Mouse (Mus musculus): ENCODE results near the gene Tulp3. TPM values are rescaled to one million over a fixed set of nuclear protein-coding genes. Genes with fewer than 3 reads are reported as not detected.

Gene Tulp3
- polyA plus RNA-seq, 1 experiment from 2014 or later, result 79.6 TPM

- in situ Hi-C loops (cut with MboI; ENCODE audit: low pct_unique_long_range_greater_than_20kb), result loop anchor here (5.0 kb wide), 1 partner anchor 58 kb away; no protein-coding TSS in a partner anchor
- no peak for TF ChIP-seq CTCF (IDR thresholded peaks at IDR 0.05)
- no peaks in the 10 kb centered on the region for H3K27me3 ChIP-seq
- ATAC-seq (peak; percentile 93), DNase-seq (ENCODE audit: low read depth, low spot score) (no peak)
- CTCF ChIA-PET, result interaction anchor here (0.8 to 3.1 kb wide), 5 partner anchors 9 to 111 kb away, joined by 3 to 12 read pairs (median 4); no protein-coding TSS in a partner anchor
- POLR2A ChIA-PET, result interaction anchor here (0.6 to 1.3 kb wide), 3 partner anchors 23 to 82 kb away, joined by 3 read pairs; no protein-coding TSS in a partner anchor
Observed at GRCm38 (mm10) chr6:128300134-128301001, 55.3 kb downstream of the Tulp3 start, which contains the start of gene Tead4. Tead4 (minus strand) TSS chr6:128300823.

- POLR2A ChIA-PET, result interaction anchor here (0.6 to 0.9 kb wide), 3 partner anchors 10 to 98 kb away, joined by 3 read pairs; no protein-coding TSS in a partner anchor
- in situ Hi-C loops (cut with MboI; ENCODE audit: low pct_unique_long_range_greater_than_20kb), result loop anchor here (5.0 to 25.0 kb wide), 2 partner anchors 57 to 962 kb away; no protein-coding TSS in a partner anchor
- no peak for TF ChIP-seq CTCF (IDR thresholded peaks at IDR 0.05)
- no peaks in the 10 kb centered on the region for H3K27me3 ChIP-seq
- ATAC-seq (peak; percentile 7), DNase-seq (ENCODE audit: low read depth, low spot score) (no peak)
- CTCF ChIA-PET, result interaction anchor here (0.8 to 1.4 kb wide), 3 partner anchors 16 to 112 kb away, joined by 3 to 4 read pairs (median 3); no protein-coding TSS in a partner anchor
Observed at GRCm38 (mm10) chr6:128299292-128300133, 56.1 kb downstream of the Tulp3 start.

- H3K27me3 ChIP-seq, result no peaks in the 10 kb centered on the region
- ChIA-PET CTCF (interaction anchor here (1.2 to 1.7 kb wide), 5 partner anchors 9 to 58 kb away, joined by 3 to 6 read pairs (median 4); no protein-coding TSS in a partner anchor), POLR2A (no interaction called here)
- TF ChIP-seq CTCF (IDR thresholded peaks at IDR 0.05), result no peak
- ATAC-seq (no peak), DNase-seq (ENCODE audit: low read depth, low spot score) (no peak)
- in situ Hi-C loops (cut with MboI; ENCODE audit: low pct_unique_long_range_greater_than_20kb), result loop anchor here (25.0 kb wide), 1 partner anchor 961 kb away; no protein-coding TSS in a partner anchor
Observed at GRCm38 (mm10) chr6:128298246-128298645, 57.4 kb downstream of the Tulp3 start.

- ChIA-PET CTCF (interaction anchor here (0.7 to 1.7 kb wide), 4 partner anchors 10 to 63 kb away, joined by 3 to 5 read pairs (median 4); no protein-coding TSS in a partner anchor), POLR2A (interaction anchor here (0.5 kb wide), 1 partner anchor 27 kb away, joined by 3 read pairs; no protein-coding TSS in a partner anchor)
- in situ Hi-C loops (cut with MboI; ENCODE audit: low pct_unique_long_range_greater_than_20kb), result loop anchor here (25.0 kb wide), 1 partner anchor 960 kb away; no protein-coding TSS in a partner anchor
- ATAC-seq (no peak), DNase-seq (ENCODE audit: low read depth, low spot score) (no peak)
- no peaks in the 10 kb centered on the region for H3K27me3 ChIP-seq
- TF ChIP-seq CTCF (IDR thresholded peaks at IDR 0.05), result no peak
Observed at GRCm38 (mm10) chr6:128296750-128297393, 58.8 kb downstream of the Tulp3 start.

DNA sequence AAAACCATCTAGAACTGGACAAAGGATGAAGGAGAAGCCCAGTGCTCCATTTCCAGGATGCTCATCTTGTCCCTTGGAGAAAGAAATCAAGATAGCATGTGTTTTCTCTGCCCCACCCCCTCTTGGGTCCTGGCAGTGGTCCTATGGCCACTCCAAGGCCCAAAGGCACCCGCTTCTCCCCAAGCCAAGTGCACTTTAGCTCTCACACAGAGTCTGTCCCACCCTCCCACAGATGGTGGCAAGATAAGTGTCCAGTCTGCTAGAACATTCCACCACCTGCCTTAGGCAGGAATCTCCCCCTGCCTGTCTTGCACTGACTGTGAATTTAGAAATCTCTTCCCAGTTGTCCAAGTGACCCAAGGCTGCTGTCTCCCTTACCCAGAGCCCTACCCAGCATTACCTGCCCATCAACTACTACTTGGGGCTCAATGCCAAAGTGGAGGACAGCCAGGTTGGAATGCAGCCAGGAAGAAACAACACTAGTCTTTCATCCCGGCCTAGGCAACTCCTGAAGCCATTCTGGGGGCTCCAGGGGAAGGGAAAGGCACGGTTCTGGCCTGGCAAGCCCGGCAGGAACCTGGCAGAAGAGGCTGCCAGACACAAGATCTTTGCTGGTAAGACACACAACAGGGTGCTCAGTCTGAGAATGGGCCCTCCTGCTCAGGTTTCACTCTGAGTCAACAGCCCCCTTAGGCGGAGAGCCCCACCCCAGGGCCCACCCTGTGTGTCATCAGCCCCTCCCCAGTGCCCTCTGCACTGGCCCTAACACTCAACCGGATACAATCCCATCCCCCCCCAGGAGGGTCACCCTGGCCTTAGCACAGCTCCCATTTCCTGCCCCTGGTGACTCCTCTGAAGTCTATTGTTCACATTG, 59.5 kb downstream of the Tulp3 start:
- no peaks in the 10 kb centered on the region for H3K27me3 ChIP-seq
- ATAC-seq, result no peak
- ChIA-PET POLR2A (no interaction called here), CTCF (interaction anchor here (1.3 to 1.7 kb wide), 2 partner anchors 11 to 64 kb away, joined by 3 to 4 read pairs; no protein-coding TSS in a partner anchor)
- TF ChIP-seq CTCF (IDR thresholded peaks at IDR 0.05), result no peak
- no peak for DNase-seq (ENCODE audit: low read depth, low spot score)
- in situ Hi-C loops (cut with MboI; ENCODE audit: low pct_unique_long_range_greater_than_20kb), result loop anchor here (25.0 kb wide), 1 partner anchor 959 kb away; no protein-coding TSS in a partner anchor

DNA sequence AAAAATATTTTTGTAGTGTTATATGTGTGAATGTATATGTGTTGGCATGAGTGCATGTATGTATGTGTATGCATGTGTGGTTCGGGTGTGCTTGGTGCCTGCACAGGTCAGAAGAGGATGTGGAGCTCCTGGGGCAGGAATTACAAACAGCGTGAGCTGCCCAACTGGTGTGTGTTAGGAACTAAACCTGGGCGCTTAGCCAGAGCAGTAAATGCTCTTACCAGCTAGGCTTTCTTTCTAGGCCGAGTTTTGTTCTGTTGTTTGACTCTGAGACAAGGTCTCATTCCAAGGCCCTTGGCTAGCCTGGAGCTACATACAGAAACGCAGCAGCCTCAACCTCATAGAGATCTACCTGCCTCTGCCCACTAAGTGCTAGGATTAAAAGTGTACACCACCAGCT, 64.4 kb downstream of the Tulp3 start:
- ChIA-PET CTCF (interaction anchor here (0.7 to 1.8 kb wide), 3 partner anchors 8 to 54 kb away, joined by 3 to 9 read pairs (median 3); no protein-coding TSS in a partner anchor), POLR2A (no interaction called here)
- DNase-seq (ENCODE audit: low read depth, low spot score) (no peak), ATAC-seq (no peak)
- no peaks in the 10 kb centered on the region for H3K27me3 ChIP-seq
- no peak for TF ChIP-seq CTCF (IDR thresholded peaks at IDR 0.05)
- in situ Hi-C loops (cut with MboI; ENCODE audit: low pct_unique_long_range_greater_than_20kb), result loop anchor here (25.0 kb wide), 1 partner anchor 954 kb away; no protein-coding TSS in a partner anchor

DNA sequence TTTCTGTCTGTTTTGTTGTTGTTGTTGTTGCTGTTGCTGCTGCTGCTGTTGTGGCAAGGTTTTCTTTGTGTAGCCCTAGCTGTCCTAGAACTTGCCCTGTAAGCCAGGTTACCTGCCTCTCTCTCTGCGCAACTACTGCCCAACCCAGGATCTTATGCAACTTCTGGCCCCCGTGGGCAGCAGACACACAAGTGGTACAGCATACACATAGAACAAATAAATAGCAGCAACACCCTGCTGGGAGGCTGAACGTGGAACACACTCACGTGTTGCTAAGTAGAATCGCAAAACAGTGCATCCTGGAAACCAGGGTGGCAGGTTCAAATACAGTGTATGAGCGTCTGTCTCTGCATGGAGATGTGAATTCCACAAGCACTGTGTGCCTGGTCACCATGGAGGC, 67.0 kb downstream of the Tulp3 start:
- no peak for DNase-seq (ENCODE audit: low read depth, low spot score)
- no peak for TF ChIP-seq CTCF (IDR thresholded peaks at IDR 0.05)
- in situ Hi-C loops (cut with MboI; ENCODE audit: low pct_unique_long_range_greater_than_20kb), result loop anchor here (25.0 kb wide), 1 partner anchor 951 kb away; no protein-coding TSS in a partner anchor

GRCm38 (mm10) chr6:128285792-128286430, 69.7 kb downstream of the Tulp3 start:
- in situ Hi-C loops (cut with MboI; ENCODE audit: low pct_unique_long_range_greater_than_20kb), result loop anchor here (25.0 kb wide), 1 partner anchor 949 kb away; no protein-coding TSS in a partner anchor
- no peak for TF ChIP-seq CTCF (IDR thresholded peaks at IDR 0.05)

More for the DNA sequence above, 67.0 kb downstream of the Tulp3 start:
- ATAC-seq, result no peak
- ChIA-PET CTCF (interaction anchor here (1.8 kb wide), 1 partner anchor 9 kb away, joined by 6 read pairs; no protein-coding TSS in a partner anchor), POLR2A (interaction anchor here (1.3 kb wide), 1 partner anchor 11 kb away, joined by 3 read pairs; no protein-coding TSS in a partner anchor)
- no peaks in the 10 kb centered on the region for H3K27me3 ChIP-seq

More at GRCm38 (mm10) chr6:128285792-128286430, 69.7 kb downstream of the Tulp3 start:
- peak; percentile 73 for ATAC-seq
- ChIA-PET CTCF (interaction anchor here (1.0 kb wide), 1 partner anchor 44 kb away, joined by 4 read pairs; no protein-coding TSS in a partner anchor), POLR2A (no interaction called here)
- H3K27me3 ChIP-seq, result no peaks in the 10 kb centered on the region
- DNase-seq (ENCODE audit: low read depth, low spot score), result no peak
